Mouse (Mus musculus) forebrain, embryonic 14.5 days (tissue): ENCODE results near the gene Pbx1. TPM values are rescaled to one million over a fixed set of nuclear protein-coding genes. Genes with fewer than 3 reads are reported as not detected.
A peak's percentile ranks its signal among the peaks of the same experiment; 100 is the strongest.

Source experiments
- ATAC-seq: fragments of 200-750 bp; cut with Nextera tagmentation; 2 replicates; pipeline ENCODE4 v1.8.0; 2017; ENCODE audit warnings: mild to moderate bottlenecking, moderate library complexity
- DNase-seq: peaks from one replicate; pipeline ENCODE4 v3.0.0-alpha.2; 2015; ENCODE audit warnings: low spot score
- H3K27ac ChIP-seq: fragments of 300-500 bp; sonication (generic); 2 replicates; pipeline ENCODE4 v1.5.1; 2014; ENCODE audit warnings: low read depth, mild to moderate bottlenecking, control low read depth, low read length, moderate library complexity
- H3K27me3 ChIP-seq: fragments of 300-500 bp; sonication (generic); replicated peaks from 2 replicates; pipeline ENCODE4 v1.6.1; 2014; ENCODE audit warnings: low read length, control low read depth, mixed read lengths; ENCODE audit not compliant: control insufficient read depth, insufficient read depth
- H3K36me3 ChIP-seq: fragments of 300-500 bp; sonication (generic); 2 replicates; pipeline ENCODE4 v1.6.1; 2014; ENCODE audit warnings: low read length, control low read depth; ENCODE audit not compliant: control insufficient read depth, insufficient read depth
- H3K4me1 ChIP-seq: fragments of 300-500 bp; sonication (generic); 2 replicates; pipeline ENCODE4 v1.6.1; 2014; ENCODE audit warnings: antibody characterized with exemption, low read length, control low read depth; ENCODE audit not compliant: control insufficient read depth, insufficient read depth
- H3K4me2 ChIP-seq: fragments of 300-500 bp; sonication (generic); 2 replicates; pipeline ENCODE4 v1.6.1; 2014; ENCODE audit warnings: mild to moderate bottlenecking, control low read depth, low read length
- H3K4me3 ChIP-seq: fragments of 300-500 bp; sonication (generic); 2 replicates; pipeline ENCODE4 v1.5.1; 2014; ENCODE audit warnings: low read depth, low read length, control low read depth
- H3K9ac ChIP-seq: fragments of 300-500 bp; sonication (generic); 2 replicates; pipeline ENCODE4 v1.6.1; 2014; ENCODE audit warnings: mild to moderate bottlenecking, low read length, control low read depth, moderate library complexity
- H3K9me3 ChIP-seq: fragments of 300-500 bp; sonication (generic); replicated peaks from 2 replicates; pipeline ENCODE4 v1.6.1; 2016; ENCODE audit warnings: low read length, control low read depth, mixed read lengths; ENCODE audit not compliant: control insufficient read depth
- WGBS: fragments of 180-500 bp; shearing (Covaris S2); extraction: QIAGEN DNeasy Blood & Tissue Kit; methylation state at CpG from one replicate; pipeline ENCODE4 v1.1.7; 2014; 5-methylcytosine and 5-hydroxymethylcytosine counted together
- polyA plus RNA-seq: library from polyadenylated mRNA; unstranded; fragments of >200 nt; fragmentation: Nextera tagmentation; extraction: Ambion mirVana; gene quantifications from 2 replicates; pipeline ENCODE4 v1.2.1, GENCODE M21; 2014

The Pbx1 gene
- polyA plus RNA-seq, 1 experiment from 2014 or later, result 66.7 TPM

- WGBS, result 5% methylated on average over 6 of the region's 6 CpGs
- Histone ChIP-seq H3K4me3 (peak overlapping the region; percentile 78), H3K4me2 (peak overlapping the region; percentile 79), H3K9ac (peak overlapping the region; percentile 99), H3K36me3 (no peaks in the 10 kb centered on the region), H3K9me3 (no peaks in the 10 kb centered on the region), H3K27me3 (no peaks in the 10 kb centered on the region), H3K27ac (peak overlapping the region; percentile 81), H3K4me1 (peaks cover 30% of the 10 kb centered on the region)
- DNase-seq (peak; percentile 69), ATAC-seq (no peak)
Observed at GRCm38 (mm10) chr1:168428255-168428654, 3.8 kb downstream of the Pbx1 start.

- DNase-seq, result peak; percentile 70
- Histone ChIP-seq H3K36me3 (peaks cover under 1% of the 10 kb centered on the region; the same call in 1 of the 2 replicates), H3K9me3 (no peaks in the 10 kb centered on the region), H3K4me3 (peak overlapping the region; percentile 78), H3K27ac (peak overlapping the region; percentile 81), H3K4me1 (peaks cover 32% of the 10 kb centered on the region), H3K27me3 (no peaks in the 10 kb centered on the region), H3K9ac (peak overlapping the region; percentile 99), H3K4me2 (peak overlapping the region; percentile 79)
- WGBS, result 1% methylated on average over 4 of the region's 4 CpGs
- ATAC-seq, result no peak
Observed at GRCm38 (mm10) chr1:168427596-168427995, 4.5 kb downstream of the Pbx1 start.

- ATAC-seq (no peak), DNase-seq (no peak)
- Histone ChIP-seq H3K27ac (peak overlapping the region; percentile 81), H3K9me3 (no peaks in the 10 kb centered on the region), H3K36me3 (peaks cover 6% of the 10 kb centered on the region; the same call in 1 of the 2 replicates), H3K4me3 (peak overlapping the region; percentile 78), H3K27me3 (no peaks in the 10 kb centered on the region), H3K9ac (peak overlapping the region; percentile 99), H3K4me2 (peak overlapping the region; percentile 79), H3K4me1 (peaks cover 32% of the 10 kb centered on the region)
- 13% methylated on average over 9 of the region's 9 CpGs for WGBS
Observed at GRCm38 (mm10) chr1:168426900-168427299, 5.2 kb downstream of the Pbx1 start.

GRCm38 (mm10) chr1:168426281-168426680 is 5.8 kb downstream of the Pbx1 start:
- no peak for ATAC-seq
- H3K4me2 ChIP-seq, result peak overlapping the region; percentile 79
- peaks cover 32% of the 10 kb centered on the region for H3K4me1 ChIP-seq

GRCm38 (mm10) chr1:168425017-168425705 is 6.9 kb downstream of the Pbx1 start:
- Histone ChIP-seq H3K4me2 (peak overlapping the region; percentile 79), H3K36me3 (peaks cover 20% of the 10 kb centered on the region), H3K4me1 (peaks cover 34% of the 10 kb centered on the region), H3K27ac (peak overlapping the region; percentile 48), H3K27me3 (no peaks in the 10 kb centered on the region), H3K9me3 (no peaks in the 10 kb centered on the region), H3K4me3 (peak overlapping the region; percentile 78), H3K9ac (peak overlapping the region; percentile 99)
- DNase-seq (no peak), ATAC-seq (no peak)
- WGBS, result 11% methylated on average over 5 of the region's 5 CpGs

More at GRCm38 (mm10) chr1:168426281-168426680, 5.8 kb downstream of the Pbx1 start:
- no peaks in the 10 kb centered on the region for H3K9me3 ChIP-seq
- H3K9ac ChIP-seq, result peak overlapping the region; percentile 99
- peak overlapping the region; percentile 78 for H3K4me3 ChIP-seq
- H3K27ac ChIP-seq, result peak overlapping the region; percentile 81
- H3K36me3 ChIP-seq, result peaks cover 11% of the 10 kb centered on the region
- WGBS, result 10% methylated on average over 7 of the region's 7 CpGs
- no peaks in the 10 kb centered on the region for H3K27me3 ChIP-seq
- DNase-seq, result no peak

GRCm38 (mm10) chr1:168423389-168423930 is 8.6 kb downstream of the Pbx1 start:
- Histone ChIP-seq H3K4me3 (no peak overlapping the region), H3K4me1 (peaks cover 42% of the 10 kb centered on the region), H3K9ac (peak overlapping the region; percentile 9; the same call in 1 of the 2 replicates), H3K36me3 (peaks cover 35% of the 10 kb centered on the region), H3K27ac (no peak overlapping the region), H3K9me3 (no peaks in the 10 kb centered on the region), H3K27me3 (no peaks in the 10 kb centered on the region), H3K4me2 (peak overlapping the region; percentile 79)
- DNase-seq (no peak), ATAC-seq (no peak)
- 53% methylated on average over 11 of the region's 11 CpGs for WGBS

GRCm38 (mm10) chr1:168418903-168419302 is 13.2 kb downstream of the Pbx1 start:
- Histone ChIP-seq H3K27me3 (no peaks in the 10 kb centered on the region), H3K9me3 (no peaks in the 10 kb centered on the region), H3K36me3 (peaks cover 41% of the 10 kb centered on the region), H3K4me1 (peaks cover 50% of the 10 kb centered on the region), H3K4me3 (no peak overlapping the region), H3K27ac (peak overlapping the region; percentile 10; the same call in 1 of the 2 replicates), H3K9ac (no peak overlapping the region), H3K4me2 (no peak overlapping the region)
- DNase-seq (no peak), ATAC-seq (no peak)
- WGBS, result 74% methylated on average over 9 of the region's 9 CpGs

- Histone ChIP-seq H3K9me3 (no peaks in the 10 kb centered on the region), H3K4me3 (0 out of 2 replicates have a peak overlapping the region, but pooled peaks have one; percentile 1), H3K27ac (peak overlapping the region; percentile 52), H3K27me3 (no peaks in the 10 kb centered on the region), H3K36me3 (peaks cover 51% of the 10 kb centered on the region), H3K4me2 (peak overlapping the region; percentile 26), H3K9ac (peak overlapping the region; percentile 43; the same call in 1 of the 2 replicates), H3K4me1 (peaks cover 47% of the 10 kb centered on the region)
- peak; percentile 81 for ATAC-seq
- peak; percentile 84 for DNase-seq
- 5% methylated on average over 6 of the region's 6 CpGs for WGBS
Observed at GRCm38 (mm10) chr1:168417626-168418025, 14.4 kb downstream of the Pbx1 start.
